Mouse (Mus musculus) kidney, adult 2 months (tissue): Measurements from ENCODE around the gene Ubald2. TPM values are rescaled to one million over a fixed set of nuclear protein-coding genes. Genes with fewer than 3 reads are reported as not detected.

Experiments
- DNase-seq: peaks from one replicate; pipeline ENCODE4 v3.0.0; 2021
- H3K27ac ChIP-seq: fragments of 200-500 bp; 2 replicates; pipeline ENCODE4 v1.5.1; 2012; ENCODE audit warnings: low read depth, low read length, control low read depth, inconsistent platforms; ENCODE audit not compliant: insufficient read depth
- H3K27me3 ChIP-seq: fragments of 200-500 bp; replicated peaks from 2 replicates; pipeline ENCODE4 v1.6.1; 2012; ENCODE audit warnings: mild to moderate bottlenecking, moderate library complexity, low read length, inconsistent platforms; ENCODE audit not compliant: control insufficient read depth, insufficient read depth
- H3K36me3 ChIP-seq: fragments of 200-500 bp; 2 replicates; pipeline ENCODE4 v1.6.1; 2012; ENCODE audit warnings: mild to moderate bottlenecking, moderate library complexity, low read length, inconsistent platforms; ENCODE audit not compliant: control insufficient read depth, insufficient read depth
- H3K4me1 ChIP-seq: fragments of 200-500 bp; 2 replicates; pipeline ENCODE4 v1.6.1; 2011; ENCODE audit warnings: low read length; ENCODE audit not compliant: control insufficient read depth, insufficient read depth
- H3K4me3 ChIP-seq: fragments of 200-500 bp; 2 replicates; pipeline ENCODE4 v1.5.1; 2011; ENCODE audit warnings: mild to moderate bottlenecking, low read depth, low read length, control low read depth; ENCODE audit not compliant: insufficient read depth
- CTCF ChIP-seq: fragments of 200-500 bp; conservative IDR thresholded peaks from 2 replicates; pipeline ENCODE4 v1.5.1; 2011; ENCODE audit warnings: low read depth, mild to moderate bottlenecking, control low read depth, low read length, moderate library complexity, mixed read lengths; ENCODE audit not compliant: insufficient read depth, insufficient read length
- POLR2A ChIP-seq: fragments of 200-500 bp; IDR thresholded peaks from one replicate; pipeline ENCODE4 v1.6.1; 2011; ENCODE audit warnings: low read depth, low read length, control low read depth
- WGBS: fragments of 180-500 bp; shearing (Covaris S2); methylation state at CpG from one replicate; pipeline ENCODE4 v1.1.7; 2018; 5-methylcytosine and 5-hydroxymethylcytosine counted together
- polyA plus RNA-seq: library from polyadenylated mRNA; depleted of rRNA; stranded (reverse); fragments of >200 nt; gene quantifications from 2 replicates; pipeline ENCODE4 v1.2.3, GENCODE M21; 2012

Gene Ubald2
- polyA plus RNA-seq, 1 experiment: 195 TPM

GRCm38 (mm10) chr11:116417054-116417453, 16.8 kb upstream of the Ubald2 start:
- no peaks in the 10 kb centered on the region for H3K36me3 ChIP-seq
- TF ChIP-seq CTCF (no peak), POLR2A (no peak)
- no peak overlapping the region for H3K27ac ChIP-seq
- DNase-seq: no peak
- H3K27me3 ChIP-seq: no peaks in the 10 kb centered on the region
- H3K4me1 ChIP-seq: no peaks in the 10 kb centered on the region
- 97% methylated on average over 5 of the region's 5 CpGs for WGBS
- H3K4me3 ChIP-seq: no peak overlapping the region

DNA sequence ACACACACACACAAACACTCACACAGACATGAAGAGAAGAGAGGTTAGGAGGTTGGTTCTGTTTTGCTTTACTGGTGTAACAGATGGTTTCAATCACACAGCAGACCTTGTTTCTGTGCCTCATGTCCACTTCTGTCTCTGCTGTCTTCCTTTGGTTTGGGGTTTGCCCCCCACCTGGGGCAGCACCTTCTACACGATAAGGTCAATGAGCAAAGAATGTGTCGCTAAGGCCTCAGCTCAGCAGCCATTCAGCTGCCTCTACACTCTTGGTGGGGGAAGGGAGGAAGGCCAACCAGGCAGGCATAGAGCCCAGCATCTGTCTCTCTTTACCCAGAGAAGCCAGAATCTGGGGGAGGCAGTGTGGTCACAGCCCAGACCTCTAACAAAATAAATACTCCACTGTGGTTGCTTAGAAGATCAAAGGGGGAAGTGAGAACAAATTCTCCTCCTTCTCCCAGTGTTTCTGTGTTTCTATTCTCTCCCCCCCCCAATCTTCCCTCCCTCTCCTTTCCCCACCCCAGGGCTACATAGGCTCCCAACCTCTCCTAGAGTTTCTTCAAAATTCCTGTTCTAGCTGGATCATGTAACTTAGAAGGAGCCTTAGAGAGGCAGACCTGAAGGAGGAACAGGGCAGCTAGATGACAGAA, 15.6 kb upstream of the Ubald2 start:
- Histone ChIP-seq H3K27ac (no peak overlapping the region), H3K27me3 (no peaks in the 10 kb centered on the region), H3K4me1 (no peaks in the 10 kb centered on the region), H3K4me3 (no peak overlapping the region), H3K36me3 (no peaks in the 10 kb centered on the region)
- WGBS: 14% methylated on average over 2 of the region's 2 CpGs
- DNase-seq: no peak
- TF ChIP-seq CTCF: no peak
- no peak for TF ChIP-seq POLR2A

DNA sequence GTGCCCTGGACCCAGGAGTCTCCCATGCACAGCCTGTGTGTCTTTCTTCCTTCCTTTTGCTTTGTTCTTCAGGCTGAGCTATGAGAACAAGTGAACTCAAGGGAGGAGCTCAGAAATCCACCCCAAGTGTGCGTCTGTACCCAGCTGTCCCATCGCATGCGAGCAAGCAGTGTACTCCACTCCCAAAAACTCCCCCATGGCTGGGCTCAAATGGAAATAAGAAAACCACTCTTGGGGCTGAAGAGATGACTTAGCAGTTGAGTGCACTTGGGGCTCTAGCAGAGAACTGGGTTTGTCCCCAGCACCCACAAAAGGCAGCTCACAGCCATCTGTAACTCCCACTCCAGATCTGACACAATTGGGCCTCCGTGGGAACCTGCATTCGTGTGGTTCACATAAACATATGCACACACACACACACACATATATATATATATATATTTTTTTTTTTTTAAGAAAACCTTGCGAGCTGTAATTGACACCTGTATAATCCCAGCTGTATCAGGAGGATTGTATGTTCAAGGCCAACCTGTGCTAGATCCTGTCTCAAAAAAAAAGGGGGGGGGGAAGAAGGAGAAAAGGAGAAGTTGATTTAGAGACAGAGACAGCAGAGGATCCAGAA, 14.9 kb upstream of the Ubald2 start:
- no peaks in the 10 kb centered on the region for H3K4me1 ChIP-seq
- WGBS: 83% methylated on average over 6 of the region's 6 CpGs
- no peak for TF ChIP-seq CTCF
- TF ChIP-seq POLR2A: no peak
- no peaks in the 10 kb centered on the region for H3K36me3 ChIP-seq
- no peak for DNase-seq
- no peaks in the 10 kb centered on the region for H3K27me3 ChIP-seq
- no peak overlapping the region for H3K4me3 ChIP-seq
- H3K27ac ChIP-seq: no peak overlapping the region

DNA sequence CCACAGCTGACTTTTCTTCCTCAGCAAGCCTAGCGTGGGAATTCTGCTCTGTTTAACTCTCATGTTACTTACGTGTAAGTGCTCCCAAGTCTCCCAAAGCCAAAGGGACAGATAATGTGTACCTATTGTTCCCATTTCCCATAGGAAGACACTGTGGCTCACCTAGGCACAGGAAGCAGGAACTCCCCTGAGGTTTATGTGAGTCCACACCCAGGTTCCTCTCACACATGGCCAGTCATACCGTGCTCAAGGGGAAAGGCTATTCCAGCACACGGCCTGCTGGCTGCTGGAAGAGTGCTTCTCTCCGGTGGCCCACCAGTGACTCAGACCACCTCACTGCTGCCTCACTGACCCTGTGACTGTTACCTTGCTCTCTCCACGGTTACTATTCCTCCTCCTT, 12.8 kb upstream of the Ubald2 start:
- no peak for TF ChIP-seq CTCF
- WGBS: 68% methylated on average over 6 of the region's 6 CpGs
- H3K4me3 ChIP-seq: no peak overlapping the region
- no peaks in the 10 kb centered on the region for H3K27me3 ChIP-seq
- H3K36me3 ChIP-seq: no peaks in the 10 kb centered on the region
- H3K27ac ChIP-seq: no peak overlapping the region
- H3K4me1 ChIP-seq: no peaks in the 10 kb centered on the region
- no peak for DNase-seq

DNA sequence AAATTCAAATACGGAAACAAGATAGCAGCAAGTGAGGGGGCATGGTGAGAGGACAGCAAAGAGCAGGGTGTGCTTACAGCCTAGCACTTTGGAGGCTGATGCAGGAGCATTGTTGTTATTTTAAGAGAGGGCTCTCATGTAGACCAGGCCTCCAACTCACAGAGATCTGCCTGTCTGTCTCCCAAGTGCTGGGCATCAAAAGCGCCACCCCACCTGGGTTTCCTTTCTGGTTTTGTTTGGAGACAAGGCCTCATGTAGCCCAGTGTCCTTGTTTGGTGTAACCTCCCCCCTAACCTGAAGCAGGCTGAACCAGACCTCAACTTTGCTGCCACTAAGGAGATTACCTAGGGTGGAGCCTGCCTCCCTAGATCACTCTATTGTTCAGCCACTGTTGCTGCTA, 11.3 kb upstream of the Ubald2 start:
- no peak for TF ChIP-seq POLR2A
- no peak for TF ChIP-seq CTCF
- 93% methylated on average over 2 of the region's 2 CpGs for WGBS
- no peak for DNase-seq

DNA sequence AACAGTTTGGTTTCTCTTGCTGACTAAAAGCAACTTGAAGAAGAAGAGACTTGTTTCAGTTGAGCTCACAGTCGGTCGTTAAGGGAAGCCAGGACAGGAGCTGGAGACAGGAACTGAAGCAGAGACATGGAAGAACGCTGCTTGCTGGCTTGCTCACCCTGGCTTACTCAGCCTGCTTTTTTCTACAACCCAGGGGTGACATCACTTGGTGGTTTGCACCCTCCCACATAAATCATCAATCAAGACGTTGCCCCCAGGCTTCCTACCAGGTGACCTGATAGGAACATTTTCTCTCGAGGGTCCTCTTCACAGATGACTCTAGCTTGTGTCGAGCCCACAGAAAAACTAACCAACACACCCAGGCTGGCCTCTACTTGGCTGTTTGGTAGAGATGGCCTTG, 10.7 kb upstream of the Ubald2 start:
- Histone ChIP-seq H3K4me1 (no peaks in the 10 kb centered on the region; the same call in 1 of the 2 replicates), H3K27me3 (no peaks in the 10 kb centered on the region), H3K4me3 (no peak overlapping the region), H3K36me3 (no peaks in the 10 kb centered on the region), H3K27ac (no peak overlapping the region)
- no peak for DNase-seq
- WGBS: 84% methylated on average over 6 of the region's 6 CpGs
- no peak for TF ChIP-seq POLR2A
- TF ChIP-seq CTCF: no peak

More for the DNA sequence above, 11.3 kb upstream of the Ubald2 start:
- Histone ChIP-seq H3K4me1 (no peaks in the 10 kb centered on the region; the same call in 1 of the 2 replicates), H3K4me3 (no peak overlapping the region), H3K27ac (no peak overlapping the region), H3K36me3 (no peaks in the 10 kb centered on the region), H3K27me3 (no peaks in the 10 kb centered on the region)

GRCm38 (mm10) chr11:116423782-116424620, 9.9 kb upstream of the Ubald2 start:
- 78% methylated on average over 10 of the region's 10 CpGs for WGBS
- peaks cover 6% of the 10 kb centered on the region; the same call in 1 of the 2 replicates for H3K4me1 ChIP-seq
- no peaks in the 10 kb centered on the region for H3K36me3 ChIP-seq
- TF ChIP-seq POLR2A (no peak), CTCF (no peak)
- DNase-seq: peak; percentile 33
- H3K27me3 ChIP-seq: no peaks in the 10 kb centered on the region
- H3K4me3 ChIP-seq: no peak overlapping the region
- no peak overlapping the region for H3K27ac ChIP-seq
